Mouse (Mus musculus): ENCODE results near the gene Stx11. TPM values are rescaled to one million over a fixed set of nuclear protein-coding genes. Genes with fewer than 3 reads are reported as not detected.

The Stx11 gene
- total RNA-seq, 2 experiments from 2014 or later = 0.32 to 1.2 TPM

- intact Hi-C loops (cut with DNase I) = loop anchor here (5.0 kb wide), 1 partner anchor 65 kb away; no protein-coding TSS in a partner anchor
- DNase-seq (ENCODE audit: extremely low spot score in 1 of 2, low spot score in 2 of 2) = peak; percentile 90 to 96
These were observed 41.3 kb downstream of the Stx11 start for GRCm38 (mm10) chr10:12922574-12923353.

GRCm38 (mm10) chr10:12922077-12922573 is 42.0 kb downstream of the Stx11 start:
- no peak for DNase-seq (ENCODE audit: extremely low spot score in 1 of 2, low spot score in 2 of 2)
- intact Hi-C loops (cut with DNase I) = loop anchor here (5.0 kb wide), 1 partner anchor 65 kb away; no protein-coding TSS in a partner anchor

GRCm38 (mm10) chr10:12921551-12922040 is 42.5 kb downstream of the Stx11 start:
- DNase-seq (ENCODE audit: extremely low spot score in 1 of 2, low spot score in 2 of 2) = no peak
- intact Hi-C loops (cut with DNase I) = loop anchor here (5.0 kb wide), 1 partner anchor 66 kb away; no protein-coding TSS in a partner anchor

GRCm38 (mm10) chr10:12919287-12919686 is 44.8 kb downstream of the Stx11 start:
- intact Hi-C loops (cut with DNase I) = no loop called here
- peak in 1 of 2 experiments; percentile 52 for DNase-seq (ENCODE audit: extremely low spot score in 1 of 2, low spot score in 2 of 2)

GRCm38 (mm10) chr10:12917626-12918025 is 46.5 kb downstream of the Stx11 start:
- intact Hi-C loops (cut with DNase I) = no loop called here
- no peak for DNase-seq (ENCODE audit: extremely low spot score in 1 of 2, low spot score in 2 of 2)

GRCm38 (mm10) chr10:12916376-12916775 is 47.7 kb downstream of the Stx11 start:
- intact Hi-C loops (cut with DNase I) = no loop called here
- no peak for DNase-seq (ENCODE audit: extremely low spot score in 1 of 2, low spot score in 2 of 2)

GRCm38 (mm10) chr10:12915826-12916225 is 48.3 kb downstream of the Stx11 start:
- DNase-seq (ENCODE audit: extremely low spot score in 1 of 2, low spot score in 2 of 2) = no peak
- intact Hi-C loops (cut with DNase I) = no loop called here

GRCm38 (mm10) chr10:12914203-12914602 is 49.9 kb downstream of the Stx11 start:
- intact Hi-C loops (cut with DNase I) = no loop called here
- DNase-seq (ENCODE audit: extremely low spot score in 1 of 2, low spot score in 2 of 2) = no peak

- DNase-seq (ENCODE audit: extremely low spot score in 1 of 2, low spot score in 2 of 2) = peak; percentile 27 to 53
- intact Hi-C loops (cut with DNase I) = no loop called here
These were observed 52.0 kb downstream of the Stx11 start for GRCm38 (mm10) chr10:12911981-12912530.

- intact Hi-C loops (cut with DNase I) = no loop called here
- no peak for DNase-seq (ENCODE audit: extremely low spot score in 1 of 2, low spot score in 2 of 2)
These were observed 52.6 kb downstream of the Stx11 start for GRCm38 (mm10) chr10:12911451-12911850.

GRCm38 (mm10) chr10:12909891-12910290 is 54.2 kb downstream of the Stx11 start:
- no peak for DNase-seq (ENCODE audit: extremely low spot score in 1 of 2, low spot score in 2 of 2)
- intact Hi-C loops (cut with DNase I) = no loop called here

- intact Hi-C loops (cut with DNase I) = no loop called here
- DNase-seq (ENCODE audit: extremely low spot score in 1 of 2, low spot score in 2 of 2) = no peak
These were observed 54.9 kb downstream of the Stx11 start for GRCm38 (mm10) chr10:12909179-12909578.

GRCm38 (mm10) chr10:12904140-12904528 is 60.0 kb downstream of the Stx11 start:
- DNase-seq (ENCODE audit: extremely low spot score in 1 of 2, low spot score in 2 of 2) = no peak
- intact Hi-C loops (cut with DNase I) = no loop called here

- intact Hi-C loops (cut with DNase I) = no loop called here
- no peak for DNase-seq (ENCODE audit: extremely low spot score in 1 of 2, low spot score in 2 of 2)
These were observed 60.5 kb downstream of the Stx11 start for GRCm38 (mm10) chr10:12903440-12904139.

- intact Hi-C loops (cut with DNase I) = no loop called here
- no peak for DNase-seq (ENCODE audit: extremely low spot score in 1 of 2, low spot score in 2 of 2)
These were observed 64.2 kb downstream of the Stx11 start for GRCm38 (mm10) chr10:12899901-12900300.

GRCm38 (mm10) chr10:12893339-12893738 is 70.8 kb downstream of the Stx11 start:
- intact Hi-C loops (cut with DNase I) = no loop called here

GRCm38 (mm10) chr10:12888373-12888772 is 75.7 kb downstream of the Stx11 start:
- DNase-seq (ENCODE audit: extremely low spot score in 1 of 2, low spot score in 2 of 2) = no peak
- intact Hi-C loops (cut with DNase I) = no loop called here

More at GRCm38 (mm10) chr10:12893339-12893738, 70.8 kb downstream of the Stx11 start:
- DNase-seq (ENCODE audit: extremely low spot score in 1 of 2, low spot score in 2 of 2) = no peak

Data from left cerebral cortex, postnatal 10 days (tissue).